Mouse (Mus musculus) CD8-positive naive resting alpha-beta T cell, adult 57 days (primary cell): ENCODE data around the gene Hoxc5. TPM values are rescaled to one million over a fixed set of nuclear protein-coding genes. Genes with fewer than 3 reads are reported as not detected.

Experiments used
- total RNA-seq: library from RNA; stranded (reverse); gene quantifications from one replicate; pipeline ENCODE4 v1.2.4, GENCODE M21; 2023

The Hoxc5 gene
- total RNA-seq, result not detected

GRCm38 (mm10) chr15:102967312-102967510 is at the start of gene Hoxc5:
Gene Hoxc5 (plus strand): TSS chr15:102967443.

GRCm38 (mm10) chr15:102921053-102922011 is 45.9 kb upstream of the Hoxc5 start, which contains the start of gene Hoxc13:
Gene Hoxc13 (plus strand): TSS chr15:102921103.

GRCm38 (mm10) chr15:102936279-102936972 is 30.8 kb upstream of the Hoxc5 start, which contains the start of gene Hoxc12:
Gene Hoxc12 (plus strand): TSS chr15:102936757.

GRCm38 (mm10) chr15:102954192-102955006 is 12.8 kb upstream of the Hoxc5 start, which contains the start of gene Hoxc11:
Gene Hoxc11 (plus strand): TSS chr15:102954427.

GRCm38 (mm10) chr15:102966776-102967311 is 399 bp upstream of the Hoxc5 start, which contains the start of gene Hoxc10:
Gene Hoxc10 (plus strand): TSS chr15:102966796.

GRCm38 (mm10) chr15:102976171-102976570 is 8.9 kb downstream of the Hoxc5 start, which contains the start of gene Hoxc9:
Gene Hoxc9 (plus strand): TSS chr15:102976439.

GRCm38 (mm10) chr15:102990461-102991397 is 23.5 kb downstream of the Hoxc5 start, which contains the start of gene Hoxc8:
Gene Hoxc8 (plus strand): TSS chr15:102990607.

GRCm38 (mm10) chr15:102997939-102998355 is 30.7 kb downstream of the Hoxc5 start, which contains the start of gene Hoxc6:
Gene Hoxc6 (plus strand): TSS chr15:102998257.

GRCm38 (mm10) chr15:103018636-103019035 is 51.4 kb downstream of the Hoxc5 start, which contains the start of gene Hoxc4:
Gene Hoxc4 (plus strand): TSS chr15:103018934.

Other genes with a start within 250 kb of the Hoxc5 start
- gene Calcoco1, start 245.3 kb upstream of the Hoxc5 start, total RNA-seq, result 50.7 TPM
- gene Hoxc13, start 46.3 kb upstream of the Hoxc5 start, total RNA-seq, result not detected
- gene Hoxc12, start 30.7 kb upstream of the Hoxc5 start, total RNA-seq, result not detected
- not detected for gene Hoxc11, start 13.0 kb upstream of the Hoxc5 start, total RNA-seq
- gene Hoxc10, start 647 bp upstream of the Hoxc5 start, total RNA-seq, result not detected
- gene Hoxc9, start 9.0 kb downstream of the Hoxc5 start, total RNA-seq, result not detected
- gene Hoxc8, start 23.2 kb downstream of the Hoxc5 start, total RNA-seq, result not detected
- not detected for gene Hoxc6, start 30.8 kb downstream of the Hoxc5 start, total RNA-seq
- not detected for gene Hoxc4, start 51.5 kb downstream of the Hoxc5 start, total RNA-seq
- gene Smug1, start 199.6 kb downstream of the Hoxc5 start, total RNA-seq, result 6.2 TPM